Mouse (Mus musculus) embryonic facial prominence, embryonic 12.5 days (tissue): ENCODE results near the gene Hsd17b7. TPM values are rescaled to one million over a fixed set of nuclear protein-coding genes. Genes with fewer than 3 reads are reported as not detected.

ENCODE experiments used
- ATAC-seq: fragments of 200-750 bp; cut with Nextera tagmentation; 2 replicates; pipeline ENCODE4 v1.8.0; 2017; ENCODE audit not compliant: insufficient number of reproducible peaks, insufficient read depth, low FRiP score, low TSS enrichment
- H3K27ac ChIP-seq: fragments of 300-500 bp; sonication (generic); 2 replicates; pipeline ENCODE4 v1.5.1; 2016; ENCODE audit warnings: mild to moderate bottlenecking
- H3K27me3 ChIP-seq: fragments of 300-500 bp; sonication (generic); 2 replicates; pipeline ENCODE4 v1.6.1; 2016; ENCODE audit warnings: mild to moderate bottlenecking, moderate library complexity
- H3K36me3 ChIP-seq: fragments of 300-500 bp; sonication (generic); 2 replicates; pipeline ENCODE4 v1.6.1; 2016; ENCODE audit warnings: mild to moderate bottlenecking
- H3K4me1 ChIP-seq: fragments of 300-500 bp; sonication (generic); 2 replicates; pipeline ENCODE4 v1.6.1; 2016
- H3K4me2 ChIP-seq: fragments of 300-500 bp; sonication (generic); replicated peaks from 2 replicates; pipeline ENCODE4 v1.6.1; 2016; ENCODE audit warnings: mild to moderate bottlenecking, moderate library complexity
- H3K4me3 ChIP-seq: fragments of 300-500 bp; sonication (generic); 2 replicates; pipeline ENCODE4 v1.5.1; 2016; ENCODE audit warnings: mild to moderate bottlenecking
- H3K9ac ChIP-seq: fragments of 300-500 bp; sonication (generic); 2 replicates; pipeline ENCODE4 v1.6.1; 2016; ENCODE audit warnings: mild to moderate bottlenecking, moderate library complexity
- H3K9me3 ChIP-seq: fragments of 300-500 bp; sonication (generic); 2 replicates; pipeline ENCODE4 v1.6.1; 2016; ENCODE audit warnings: mild to moderate bottlenecking, moderate library complexity
- WGBS: fragments of 180-500 bp; shearing (Covaris S2); methylation state at CpG from one replicate; pipeline ENCODE4 v1.1.7; 2016; 5-methylcytosine and 5-hydroxymethylcytosine counted together
- polyA plus RNA-seq: library from polyadenylated mRNA; unstranded; fragments of >200 nt; fragmentation: Nextera tagmentation; extraction: Ambion mirVana; gene quantifications from 2 replicates; pipeline ENCODE4 v1.2.1, GENCODE M21; 2016

Gene Hsd17b7
- polyA plus RNA-seq, 1 experiment from 2014 or later = 23.8 TPM

- H3K27me3 ChIP-seq = no peaks in the 10 kb centered on the region
- no peak overlapping the region for H3K4me2 ChIP-seq
- H3K9ac ChIP-seq = no peak overlapping the region
- peaks cover 16% of the 10 kb centered on the region; the same call in 1 of the 2 replicates for H3K36me3 ChIP-seq
- peaks cover 9% of the 10 kb centered on the region for H3K4me1 ChIP-seq
- no peaks in the 10 kb centered on the region for H3K9me3 ChIP-seq
- ATAC-seq = no peak
- 93% methylated on average over 4 of the region's 4 CpGs for WGBS
- no peak overlapping the region for H3K4me3 ChIP-seq
- H3K27ac ChIP-seq = no peak overlapping the region
Measured at GRCm38 (mm10) chr1:169970936-169971335, 1.9 kb upstream of the Hsd17b7 start.

- peak; percentile 22 for ATAC-seq
- Histone ChIP-seq H3K9ac (peak overlapping the region; percentile 48; the same call in 1 of the 2 replicates), H3K27ac (peak overlapping the region; percentile 82), H3K4me3 (peak overlapping the region; percentile 59), H3K4me1 (peaks cover 9% of the 10 kb centered on the region), H3K9me3 (no peaks in the 10 kb centered on the region), H3K27me3 (no peaks in the 10 kb centered on the region), H3K36me3 (peaks cover 23% of the 10 kb centered on the region; the same call in 1 of the 2 replicates), H3K4me2 (peak overlapping the region; percentile 77)
- 0% methylated on average over 9 of the region's 9 CpGs for WGBS
Measured at GRCm38 (mm10) chr1:169969516-169969886, 460 bp upstream of the Hsd17b7 start.

GRCm38 (mm10) chr1:169953106-169953505 lies 15.9 kb downstream of the Hsd17b7 start:
- ATAC-seq = no peak

GRCm38 (mm10) chr1:169952636-169953035 lies 16.4 kb downstream of the Hsd17b7 start:
- peaks cover 38% of the 10 kb centered on the region for H3K36me3 ChIP-seq
- H3K4me3 ChIP-seq = no peak overlapping the region
- H3K27me3 ChIP-seq = no peaks in the 10 kb centered on the region
- ATAC-seq = no peak
- no peaks in the 10 kb centered on the region for H3K9me3 ChIP-seq
- no peak overlapping the region for H3K4me2 ChIP-seq
- WGBS = 96% methylated on average over 10 of the region's 10 CpGs
- no peak overlapping the region for H3K9ac ChIP-seq
- H3K27ac ChIP-seq = no peak overlapping the region
- 0 out of 2 replicates have a peak, but pooled peaks cover 5% of the 10 kb centered on the region for H3K4me1 ChIP-seq

More at GRCm38 (mm10) chr1:169953106-169953505, 15.9 kb downstream of the Hsd17b7 start:
- Histone ChIP-seq H3K4me3 (no peak overlapping the region), H3K36me3 (peaks cover 41% of the 10 kb centered on the region), H3K9ac (no peak overlapping the region), H3K27me3 (no peaks in the 10 kb centered on the region), H3K4me1 (0 out of 2 replicates have a peak, but pooled peaks cover 5% of the 10 kb centered on the region), H3K9me3 (no peaks in the 10 kb centered on the region), H3K4me2 (no peak overlapping the region), H3K27ac (no peak overlapping the region)
- 96% methylated on average over 10 of the region's 10 CpGs for WGBS

- peaks cover 34% of the 10 kb centered on the region for H3K36me3 ChIP-seq
- no peak overlapping the region for H3K4me3 ChIP-seq
Measured at GRCm38 (mm10) chr1:169951561-169951960, 17.5 kb downstream of the Hsd17b7 start.

GRCm38 (mm10) chr1:169950651-169951050 lies 18.4 kb downstream of the Hsd17b7 start:
- Histone ChIP-seq H3K4me1 (0 out of 2 replicates have a peak, but pooled peaks cover 5% of the 10 kb centered on the region), H3K27ac (no peak overlapping the region), H3K4me2 (no peak overlapping the region), H3K36me3 (peaks cover 25% of the 10 kb centered on the region), H3K9me3 (no peaks in the 10 kb centered on the region), H3K27me3 (no peaks in the 10 kb centered on the region), H3K4me3 (no peak overlapping the region), H3K9ac (no peak overlapping the region)
- ATAC-seq = no peak
- WGBS = 92% methylated on average over 4 of the region's 4 CpGs

More at GRCm38 (mm10) chr1:169951561-169951960, 17.5 kb downstream of the Hsd17b7 start:
- no peak for ATAC-seq
- Histone ChIP-seq H3K9ac (no peak overlapping the region), H3K4me2 (no peak overlapping the region), H3K27me3 (no peaks in the 10 kb centered on the region), H3K9me3 (no peaks in the 10 kb centered on the region), H3K4me1 (0 out of 2 replicates have a peak, but pooled peaks cover 5% of the 10 kb centered on the region), H3K27ac (no peak overlapping the region)
- 89% methylated on average over 6 of the region's 6 CpGs for WGBS

- ATAC-seq = no peak
- H3K27me3 ChIP-seq = no peaks in the 10 kb centered on the region
- 47% methylated on average over 7 of the region's 7 CpGs for WGBS
- H3K27ac ChIP-seq = no peak overlapping the region
- H3K4me3 ChIP-seq = no peak overlapping the region
- no peak overlapping the region for H3K4me2 ChIP-seq
- H3K36me3 ChIP-seq = peaks cover 19% of the 10 kb centered on the region
- 0 out of 2 replicates have a peak, but pooled peaks cover 5% of the 10 kb centered on the region for H3K4me1 ChIP-seq
- no peaks in the 10 kb centered on the region for H3K9me3 ChIP-seq
- H3K9ac ChIP-seq = no peak overlapping the region
Measured at GRCm38 (mm10) chr1:169949981-169950380, 19.1 kb downstream of the Hsd17b7 start.

GRCm38 (mm10) chr1:169948866-169949265 lies 20.2 kb downstream of the Hsd17b7 start:
- H3K4me1 ChIP-seq = 0 out of 2 replicates have a peak, but pooled peaks cover 5% of the 10 kb centered on the region
- WGBS = 63% methylated on average over 7 of the region's 7 CpGs
- H3K9ac ChIP-seq = no peak overlapping the region
- H3K9me3 ChIP-seq = no peaks in the 10 kb centered on the region
- H3K27ac ChIP-seq = no peak overlapping the region
- no peaks in the 10 kb centered on the region for H3K27me3 ChIP-seq
- peaks cover 9% of the 10 kb centered on the region for H3K36me3 ChIP-seq
- no peak overlapping the region for H3K4me3 ChIP-seq
- ATAC-seq = no peak
- H3K4me2 ChIP-seq = no peak overlapping the region

- no peak for ATAC-seq
- H3K4me2 ChIP-seq = no peak overlapping the region
- no peak overlapping the region for H3K27ac ChIP-seq
- H3K27me3 ChIP-seq = no peaks in the 10 kb centered on the region
- no peak overlapping the region for H3K4me3 ChIP-seq
- H3K9me3 ChIP-seq = no peaks in the 10 kb centered on the region
- 0 out of 2 replicates have a peak, but pooled peaks cover 5% of the 10 kb centered on the region for H3K4me1 ChIP-seq
- WGBS = 71% methylated on average over 7 of the region's 7 CpGs
- H3K9ac ChIP-seq = no peak overlapping the region
- H3K36me3 ChIP-seq = peaks cover 6% of the 10 kb centered on the region
Measured at GRCm38 (mm10) chr1:169948280-169948679, 20.8 kb downstream of the Hsd17b7 start.

GRCm38 (mm10) chr1:169947654-169948053 lies 21.4 kb downstream of the Hsd17b7 start:
- Histone ChIP-seq H3K27me3 (no peaks in the 10 kb centered on the region), H3K4me3 (no peak overlapping the region), H3K4me1 (0 out of 2 replicates have a peak, but pooled peaks cover 5% of the 10 kb centered on the region), H3K27ac (no peak overlapping the region), H3K36me3 (peaks cover 4% of the 10 kb centered on the region), H3K9me3 (no peaks in the 10 kb centered on the region), H3K9ac (no peak overlapping the region), H3K4me2 (no peak overlapping the region)
- WGBS = 86% methylated on average over 6 of the region's 6 CpGs
- 0 out of 2 replicates have a peak, but pooled peaks have one; percentile 28 for ATAC-seq

- H3K9ac ChIP-seq = no peak overlapping the region
- 84% methylated on average over 3 of the region's 3 CpGs for WGBS
- no peak for ATAC-seq
- H3K4me1 ChIP-seq = 0 out of 2 replicates have a peak, but pooled peaks cover 5% of the 10 kb centered on the region
- no peak overlapping the region for H3K27ac ChIP-seq
- no peaks in the 10 kb centered on the region for H3K27me3 ChIP-seq
- H3K4me3 ChIP-seq = no peak overlapping the region
- no peaks in the 10 kb centered on the region; the same call in 1 of the 2 replicates for H3K36me3 ChIP-seq
- H3K9me3 ChIP-seq = no peaks in the 10 kb centered on the region
- H3K4me2 ChIP-seq = no peak overlapping the region
Measured at GRCm38 (mm10) chr1:169946004-169946403, 23.0 kb downstream of the Hsd17b7 start.

GRCm38 (mm10) chr1:169939345-169939744 lies 29.7 kb downstream of the Hsd17b7 start:
- Histone ChIP-seq H3K4me2 (no peak overlapping the region), H3K9me3 (no peaks in the 10 kb centered on the region), H3K4me3 (no peak overlapping the region), H3K36me3 (no peaks in the 10 kb centered on the region), H3K27me3 (no peaks in the 10 kb centered on the region), H3K27ac (no peak overlapping the region), H3K9ac (no peak overlapping the region), H3K4me1 (no peaks in the 10 kb centered on the region)
- WGBS = 7% methylated on average over 2 of the region's 2 CpGs
- no peak for ATAC-seq
